Mouse (Mus musculus): ENCODE results near the gene Rps26. TPM values are rescaled to one million over a fixed set of nuclear protein-coding genes. Genes with fewer than 3 reads are reported as not detected.

The Rps26 gene
- total RNA-seq, 2 experiments from 2014 or later: 455 to 537 TPM

DNA sequence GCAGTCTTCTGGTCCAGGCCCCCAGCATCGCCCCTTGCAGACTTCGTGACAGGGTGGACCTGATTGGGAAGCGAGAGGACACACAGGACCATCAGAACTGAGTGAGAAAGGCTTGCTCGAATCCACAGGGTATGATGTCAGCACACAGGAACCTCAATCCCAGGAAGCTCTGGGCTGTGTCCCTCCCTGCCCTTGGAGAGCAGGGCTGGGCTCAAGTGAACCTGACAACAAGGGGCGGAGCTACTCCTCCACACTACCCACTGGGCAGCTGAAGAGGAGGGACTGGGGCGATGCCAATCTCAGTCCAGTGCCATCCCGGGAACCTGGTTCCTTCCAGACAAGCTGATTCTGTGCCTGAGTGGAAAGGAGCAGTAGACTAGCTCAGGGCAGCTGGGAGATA is 42.9 kb downstream of the Rps26 start:
- intact Hi-C loops (cut with DNase I; ENCODE audit: low total_unique reads): no loop called here
- DNase-seq: peak; percentile 67

DNA sequence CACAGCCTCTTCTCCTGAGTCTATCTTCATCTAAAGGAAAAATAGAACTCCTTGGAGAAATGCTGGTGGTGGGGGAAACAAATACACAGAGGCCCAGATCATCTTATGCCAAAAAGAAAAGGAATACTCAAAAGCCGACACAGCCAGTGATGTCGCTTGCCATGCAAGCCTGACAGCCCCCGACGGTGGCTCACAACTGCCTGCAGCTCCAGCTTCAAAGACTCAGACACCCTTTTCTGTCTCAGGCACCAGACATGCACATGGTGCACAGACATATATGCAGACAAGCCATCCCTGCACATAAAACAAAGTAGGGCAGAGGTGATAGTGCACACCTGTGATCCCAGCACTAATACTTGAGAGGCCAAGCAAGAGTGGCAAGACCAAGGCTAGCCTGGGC is 46.8 kb downstream of the Rps26 start:
- intact Hi-C loops (cut with DNase I; ENCODE audit: low total_unique reads): no loop called here
- no peak for DNase-seq

- DNase-seq: no peak
- intact Hi-C loops (cut with DNase I; ENCODE audit: low total_unique reads): no loop called here
Observed at GRCm38 (mm10) chr10:128579298-128579697, 47.2 kb downstream of the Rps26 start.

DNA sequence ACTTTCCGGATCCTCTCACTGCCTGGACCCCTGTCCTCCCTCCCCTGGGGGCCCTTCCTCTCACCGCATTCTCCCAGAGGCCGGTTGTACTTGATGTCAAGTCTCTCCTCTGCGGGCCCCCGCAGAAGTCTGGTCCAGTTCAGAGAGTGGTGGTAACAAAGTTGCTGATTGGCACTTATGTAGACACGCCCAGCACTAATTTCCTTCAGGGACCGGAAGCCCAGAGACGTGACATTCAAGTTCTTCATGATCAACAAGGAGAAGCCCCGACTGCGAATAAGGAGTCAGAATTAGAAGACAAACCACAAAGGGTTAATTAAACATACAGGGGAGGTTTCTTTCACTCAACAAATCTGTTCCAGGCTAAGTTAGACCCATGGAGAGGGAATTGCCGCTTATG is 48.2 kb downstream of the Rps26 start:
- intact Hi-C loops (cut with DNase I; ENCODE audit: low total_unique reads): no loop called here
- no peak for DNase-seq

DNA sequence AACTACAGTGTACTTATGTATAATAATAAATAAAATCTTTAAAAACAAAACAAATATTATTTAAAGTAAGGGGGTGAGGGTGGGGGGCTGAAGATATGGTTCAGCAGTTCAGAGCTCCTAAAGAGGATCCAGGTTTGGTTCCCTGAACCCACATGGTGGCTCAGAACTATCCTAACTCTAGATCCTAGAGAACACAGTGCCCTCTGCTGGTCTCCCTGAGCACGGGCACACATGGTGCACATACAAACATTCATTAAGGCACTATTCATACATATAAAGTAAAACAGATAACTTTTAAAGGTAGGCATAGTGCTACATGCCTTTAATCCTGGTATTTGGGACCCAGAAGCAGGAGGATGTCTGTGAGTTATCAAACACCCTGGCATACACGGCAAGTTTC is 51.5 kb downstream of the Rps26 start:
- no peak for DNase-seq
- intact Hi-C loops (cut with DNase I; ENCODE audit: low total_unique reads): no loop called here

Small RNAs within 50 kb of the gene (microRNA-seq; reads per million reads assigned to microRNA genes)
- 0.50 to 0.96 reads per million in 2 experiments for gene Mir6917

Other genes with a start within 250 kb of the Rps26 start
- 10 to 100 TPM; 53.7 to 54.8 TPM for gene Ankrd52, start 249.6 kb downstream of the Rps26 start, total RNA-seq (2021)
- gene Slc39a5, start 225.5 kb downstream of the Rps26 start, total RNA-seq (2021): not detected
- 10 to 100 TPM; 48.2 to 51.8 TPM for gene Nabp2, start 215.3 kb downstream of the Rps26 start, total RNA-seq (2021)
- 10 to 100 TPM; 12.9 to 13.0 TPM for gene Rnf41, start 215.1 kb downstream of the Rps26 start, total RNA-seq (2021)
- gene Smarcc2, start 167.5 kb downstream of the Rps26 start, total RNA-seq (2021): 10 to 100 TPM; 43.4 to 44.6 TPM
- gene Myl6, start 132.6 kb downstream of the Rps26 start, total RNA-seq (2021): 100 to 1,000 TPM; 214 to 276 TPM
- gene Myl6b, start 128.1 kb downstream of the Rps26 start, total RNA-seq (2021): 100 to 1,000 TPM in 1 of 2 experiments, 10 to 100 TPM in 1; 54.6 to 180 TPM
- 10 to 100 TPM; 21.6 to 24.0 TPM for gene Esyt1, start 100.9 kb downstream of the Rps26 start, total RNA-seq (2021)
- 1 to 10 TPM; 5.0 to 6.4 TPM for gene Zc3h10, start 79.0 kb downstream of the Rps26 start, total RNA-seq (2021)
- 1,000 to 10,000 TPM; 1,413 to 1,625 TPM for gene Rpl41, start 77.4 kb downstream of the Rps26 start, total RNA-seq (2021)
- gene Pa2g4, start 60.8 kb downstream of the Rps26 start, total RNA-seq (2021): 10 to 100 TPM; 50.2 to 54.0 TPM
- gene Erbb3, start 37.1 kb downstream of the Rps26 start, total RNA-seq (2021): 1 to 10 TPM; 4.8 to 7.2 TPM
- under 1 TPM; 0.25 to 0.58 TPM for gene Ikzf4, start 19.2 kb upstream of the Rps26 start, total RNA-seq (2021)
- 10 to 100 TPM; 11.8 to 12.8 TPM for gene Suox, start 47.3 kb upstream of the Rps26 start, total RNA-seq (2021)
- gene Rab5b, start 69.5 kb upstream of the Rps26 start, total RNA-seq (2021): 10 to 100 TPM; 75.2 to 78.2 TPM
- 1 to 10 TPM in 1 of 2 experiments, under 1 TPM in 1; 0.71 to 1.2 TPM for gene Pmel, start 77.4 kb upstream of the Rps26 start, total RNA-seq (2021)
- gene Cdk2, start 78.3 kb upstream of the Rps26 start, total RNA-seq (2021): 1 to 10 TPM; 7.5 to 8.5 TPM
- gene Dgka, start 118.1 kb upstream of the Rps26 start, total RNA-seq (2021): 10 to 100 TPM in 1 of 2 experiments, 1 to 10 TPM in 1; 8.3 to 10.8 TPM
- gene Pym1, start 121.1 kb upstream of the Rps26 start, total RNA-seq (2021): 10 to 100 TPM; 10.9 to 14.3 TPM
- gene Mmp19, start 164.2 kb upstream of the Rps26 start, total RNA-seq (2021): 1 to 10 TPM; 3.2 TPM
- gene Dnajc14, start 177.3 kb upstream of the Rps26 start, total RNA-seq (2021): 10 to 100 TPM; 23.3 to 24.5 TPM
- 1 to 10 TPM; 6.4 to 7.4 TPM for gene Tmem198b, start 177.6 kb upstream of the Rps26 start, total RNA-seq (2021)
- gene Sarnp, start 190.6 kb upstream of the Rps26 start, total RNA-seq (2021): 10 to 100 TPM; 33.3 to 36.3 TPM
- gene Ormdl2, start 194.9 kb upstream of the Rps26 start, total RNA-seq (2021): 1 to 10 TPM; 5.8 to 6.3 TPM